Mouse (Mus musculus): ENCODE results near the gene Trim38. TPM values are rescaled to one million over a fixed set of nuclear protein-coding genes. Genes with fewer than 3 reads are reported as not detected.
"Not testable (repeated sequence)": the region's sequence is repeated elsewhere in the genome, so short reads cannot be mapped to it uniquely, and the experiment has no call there.

The Trim38 gene
- polyA plus RNA-seq, 1 experiment: not detected

DNA sequence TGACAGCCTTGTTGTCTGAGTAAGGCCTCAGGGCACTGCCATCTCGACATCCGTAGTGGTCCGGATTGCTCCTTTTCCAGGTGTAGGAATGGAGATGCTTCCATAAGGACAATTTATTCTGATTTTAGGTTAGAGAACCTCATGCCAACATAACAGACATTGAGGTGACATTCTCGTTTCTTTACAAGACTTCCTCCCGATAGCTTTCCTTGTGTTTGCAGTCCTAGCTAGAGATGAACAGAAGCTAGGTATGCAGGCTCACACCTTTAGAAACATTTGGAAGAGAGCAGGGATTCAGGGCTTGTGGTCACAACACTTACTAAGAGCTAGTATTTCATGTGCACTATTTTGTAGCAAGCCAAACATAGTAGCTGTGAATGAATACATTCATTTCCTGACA lies 26.5 kb upstream of the Trim38 start:
- no peak for TF ChIP-seq GATA1 (IDR thresholded peaks at IDR 0.05; ENCODE audit: low read length)

DNA sequence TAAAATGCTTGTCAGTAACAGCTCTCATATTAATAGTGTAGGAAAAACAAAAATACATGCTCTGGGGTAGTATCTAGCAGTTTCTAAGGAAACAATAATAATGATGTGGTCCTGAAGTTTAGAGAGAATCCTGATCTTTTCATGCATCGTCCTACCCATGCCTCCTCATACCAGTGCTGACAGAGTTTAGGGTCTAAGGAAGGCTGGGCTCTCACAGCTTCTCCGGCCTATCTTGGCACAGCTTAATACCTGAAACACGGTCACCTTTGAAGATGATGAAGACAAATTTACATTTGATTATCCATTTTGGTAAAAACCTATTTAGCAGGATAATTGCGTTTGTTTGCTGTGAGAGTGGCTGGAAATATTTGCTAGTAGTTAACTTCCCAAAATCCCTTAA lies 25.8 kb upstream of the Trim38 start:
- TF ChIP-seq GATA1 (IDR thresholded peaks at IDR 0.05; ENCODE audit: low read length): no peak

DNA sequence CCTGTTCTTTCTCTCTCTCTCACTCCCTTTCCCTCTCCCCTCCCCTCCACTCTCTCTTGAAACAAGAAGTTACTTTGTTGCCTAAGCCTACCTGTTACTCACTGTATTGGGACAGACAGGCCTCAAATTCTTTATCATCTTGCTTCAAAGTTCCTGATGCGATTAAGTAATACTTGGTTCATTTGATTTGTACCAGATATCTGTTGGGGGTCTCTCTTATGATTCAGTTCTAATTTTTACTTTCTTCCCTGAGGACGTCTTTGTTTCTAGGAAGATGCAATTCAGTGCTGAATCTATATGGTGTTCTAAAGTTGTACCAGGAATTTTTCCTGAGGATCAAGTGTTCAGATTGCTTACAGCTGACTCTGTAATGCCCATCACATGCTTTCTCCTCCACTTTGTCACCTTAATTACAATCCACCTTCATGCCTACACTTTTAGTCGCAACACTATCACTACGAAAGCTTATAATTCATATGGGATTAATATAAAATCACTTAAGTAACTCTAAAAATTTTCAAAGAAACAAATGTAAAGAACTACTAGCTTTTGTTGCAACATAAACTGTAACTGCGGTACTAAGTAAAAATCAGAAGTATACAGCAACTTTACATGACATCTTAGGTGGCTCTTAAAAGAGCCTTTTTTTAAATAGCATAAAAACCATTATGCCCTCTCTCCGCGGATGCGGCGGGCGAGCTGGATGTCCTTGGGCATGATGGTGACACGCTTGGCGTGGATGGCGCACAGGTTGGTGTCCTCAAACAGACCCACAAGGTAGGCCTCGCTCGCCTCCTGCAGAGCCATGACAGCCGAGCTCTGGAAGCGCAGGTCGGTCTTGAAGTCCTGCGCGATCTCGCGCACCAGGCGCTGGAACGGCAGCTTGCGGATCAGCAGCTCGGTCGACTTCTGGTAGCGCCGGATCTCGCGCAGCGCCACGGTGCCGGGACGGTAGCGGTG lies 25.0 kb upstream of the Trim38 start:
- no peak for TF ChIP-seq GATA1 (IDR thresholded peaks at IDR 0.05; ENCODE audit: low read length)

DNA sequence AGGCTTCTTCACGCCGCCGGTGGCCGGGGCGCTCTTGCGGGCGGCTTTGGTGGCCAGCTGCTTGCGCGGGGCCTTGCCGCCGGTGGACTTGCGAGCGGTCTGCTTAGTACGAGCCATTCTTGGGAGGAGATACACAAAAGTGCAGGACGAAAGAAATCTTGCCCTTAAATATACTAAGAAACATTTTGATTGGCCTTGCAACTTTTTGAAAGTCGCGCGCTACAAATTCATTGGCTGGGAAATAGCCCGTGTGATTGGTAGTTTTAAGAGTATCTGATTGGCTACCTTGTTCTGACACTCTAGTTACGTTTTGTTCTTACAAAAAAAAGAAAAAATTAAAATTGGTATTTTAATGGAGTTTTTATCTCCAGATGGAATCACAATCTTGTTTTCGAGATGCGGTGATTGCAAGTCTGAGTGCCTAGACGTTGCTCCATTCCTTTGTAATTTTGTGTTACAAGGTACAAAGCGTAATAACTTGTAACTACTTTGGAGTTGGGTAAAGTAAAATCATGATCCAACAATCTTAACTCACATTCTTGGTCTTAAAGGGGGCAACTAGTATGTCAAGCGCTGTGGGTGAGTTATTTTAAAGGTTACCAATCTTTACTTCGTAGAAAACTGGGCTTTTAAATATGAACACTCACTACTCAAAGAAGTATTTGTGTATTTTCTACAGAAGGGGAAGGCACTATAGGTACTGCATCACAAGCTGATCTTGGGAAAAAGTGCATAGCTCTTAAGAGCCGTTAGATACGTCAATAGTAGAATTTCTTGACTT lies 24.1 kb upstream of the Trim38 start, which contains the start of gene Hist1h3c:
Gene Hist1h3c (minus strand): TSS at position 222 of the 781 bp plus-strand sequence.
- TF ChIP-seq GATA1 (IDR thresholded peaks at IDR 0.05; ENCODE audit: low read length): no peak

DNA sequence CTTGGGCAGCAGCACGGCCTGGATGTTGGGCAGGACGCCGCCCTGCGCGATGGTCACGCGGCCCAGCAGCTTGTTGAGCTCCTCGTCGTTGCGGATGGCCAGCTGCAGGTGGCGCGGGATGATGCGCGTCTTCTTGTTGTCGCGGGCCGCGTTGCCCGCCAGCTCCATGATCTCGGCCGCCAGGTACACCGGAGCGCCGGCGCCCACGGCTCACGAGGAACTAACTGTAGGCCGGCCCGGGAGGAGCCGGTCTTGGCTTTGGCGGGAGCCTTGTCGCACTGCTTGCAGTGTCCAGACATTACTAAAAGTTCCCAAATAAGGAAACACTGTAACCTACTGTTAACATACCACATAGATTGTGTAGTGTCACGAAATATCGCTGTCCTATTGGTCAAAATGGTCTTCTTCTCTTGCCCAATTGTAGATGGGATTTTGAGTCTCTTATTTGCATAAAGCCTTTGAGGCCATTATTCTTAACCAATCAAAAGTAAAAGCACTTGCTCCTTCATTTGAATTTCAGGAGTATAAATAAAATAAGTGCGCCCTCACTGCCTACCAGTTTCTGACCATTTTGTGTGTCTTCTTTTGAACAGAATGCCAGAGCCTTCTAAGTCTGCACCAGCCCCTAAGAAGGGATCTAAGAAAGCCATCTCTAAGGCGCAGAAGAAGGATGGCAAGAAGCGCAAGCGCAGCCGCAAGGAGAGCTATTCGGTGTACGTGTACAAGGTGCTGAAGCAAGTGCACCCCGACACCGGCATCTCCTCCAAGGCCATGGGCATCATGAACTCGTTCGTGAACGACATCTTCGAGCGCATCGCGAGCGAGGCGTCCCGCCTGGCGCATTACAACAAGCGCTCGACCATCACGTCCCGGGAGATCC lies 23.3 kb upstream of the Trim38 start, which contains the start of gene Hist1h2bb:
Gene Hist1h2bb (plus strand): TSS at position 534 of the 880 bp plus-strand sequence.
- TF ChIP-seq GATA1 (IDR thresholded peaks at IDR 0.05; ENCODE audit: low read length): not testable (repeated sequence)

DNA sequence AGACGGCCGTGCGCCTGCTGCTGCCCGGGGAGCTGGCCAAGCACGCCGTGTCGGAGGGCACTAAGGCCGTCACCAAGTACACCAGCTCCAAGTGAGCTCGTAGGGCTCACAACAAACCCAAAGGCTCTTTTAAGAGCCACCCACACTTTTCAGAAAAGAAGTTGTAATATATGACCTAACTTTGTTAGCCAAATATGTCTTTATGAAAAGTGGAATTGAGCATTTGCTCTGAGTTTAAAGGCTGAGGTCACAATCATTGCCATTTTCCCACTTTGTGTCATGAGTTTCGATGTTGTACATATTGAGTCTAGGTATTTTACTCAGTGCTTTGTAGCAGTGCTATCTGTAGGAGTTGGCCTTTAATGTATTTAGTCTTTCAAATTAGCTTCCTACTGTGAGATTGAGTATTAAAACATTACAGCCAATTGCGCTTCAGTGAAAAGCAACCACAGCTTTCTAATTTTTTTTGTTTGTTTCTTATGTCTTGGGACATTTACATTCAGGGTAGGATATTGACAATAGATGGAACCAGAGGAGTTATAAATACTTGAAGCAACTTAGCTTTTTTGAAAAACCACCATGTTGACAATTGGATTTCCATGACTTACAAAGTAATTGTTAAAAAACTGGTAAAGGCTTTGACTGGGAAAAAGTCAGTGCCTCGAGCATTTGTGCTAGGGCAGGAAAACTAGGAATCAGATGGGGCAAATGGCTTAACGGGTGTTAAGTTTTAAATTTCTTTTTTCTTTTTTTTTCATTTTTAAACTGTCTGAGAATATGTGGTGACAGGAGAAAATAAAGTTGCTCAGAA lies 22.4 kb upstream of the Trim38 start:
- no peak for TF ChIP-seq GATA1 (IDR thresholded peaks at IDR 0.05; ENCODE audit: low read length)

DNA sequence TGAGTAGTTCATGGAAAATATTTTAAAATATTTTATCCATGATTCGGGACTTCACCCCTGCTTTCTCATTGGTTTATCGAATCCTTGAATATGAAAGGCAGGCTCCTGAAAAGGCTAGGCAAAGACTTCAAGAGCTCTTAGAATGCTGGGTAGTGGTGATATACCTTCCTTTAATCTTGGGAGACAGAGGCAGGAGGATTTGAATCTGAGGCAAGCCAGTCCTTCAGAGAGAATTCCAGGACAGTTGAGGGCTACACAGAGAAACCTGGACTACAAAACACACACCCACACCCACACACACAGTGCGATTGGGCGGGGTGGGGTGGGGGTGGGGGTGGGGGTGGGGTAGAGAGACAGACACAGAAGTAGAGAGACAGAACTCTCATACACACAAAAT lies 21.8 kb upstream of the Trim38 start:
- no peak for TF ChIP-seq GATA1 (IDR thresholded peaks at IDR 0.05; ENCODE audit: low read length)

DNA sequence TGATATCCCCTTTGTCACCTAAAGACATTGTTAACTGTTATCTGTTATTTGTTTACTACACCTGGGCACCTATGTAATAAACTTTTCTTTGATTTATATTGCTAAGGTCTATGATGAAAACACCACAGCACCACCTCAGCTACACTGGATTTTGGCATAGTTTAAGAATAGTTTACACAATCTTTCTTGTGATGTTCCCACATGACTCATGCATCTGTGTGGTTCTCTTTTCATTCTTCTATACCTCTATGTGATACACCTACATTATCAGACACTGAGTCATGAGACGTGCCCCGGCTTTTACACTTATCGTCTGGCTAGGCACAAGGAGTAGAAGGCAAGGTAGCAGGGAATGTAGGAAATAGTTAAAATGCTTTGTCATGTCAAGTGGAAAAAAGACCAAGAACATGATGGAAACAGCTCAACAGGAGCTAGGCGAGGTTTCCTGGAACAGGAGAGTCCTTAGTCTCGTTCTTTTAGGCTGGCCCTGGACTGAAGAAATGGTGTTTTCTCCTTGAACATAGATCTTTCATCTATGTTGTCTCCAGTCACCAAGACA lies 20.1 kb upstream of the Trim38 start:
- TF ChIP-seq GATA1 (IDR thresholded peaks at IDR 0.05; ENCODE audit: low read length): no peak

DNA sequence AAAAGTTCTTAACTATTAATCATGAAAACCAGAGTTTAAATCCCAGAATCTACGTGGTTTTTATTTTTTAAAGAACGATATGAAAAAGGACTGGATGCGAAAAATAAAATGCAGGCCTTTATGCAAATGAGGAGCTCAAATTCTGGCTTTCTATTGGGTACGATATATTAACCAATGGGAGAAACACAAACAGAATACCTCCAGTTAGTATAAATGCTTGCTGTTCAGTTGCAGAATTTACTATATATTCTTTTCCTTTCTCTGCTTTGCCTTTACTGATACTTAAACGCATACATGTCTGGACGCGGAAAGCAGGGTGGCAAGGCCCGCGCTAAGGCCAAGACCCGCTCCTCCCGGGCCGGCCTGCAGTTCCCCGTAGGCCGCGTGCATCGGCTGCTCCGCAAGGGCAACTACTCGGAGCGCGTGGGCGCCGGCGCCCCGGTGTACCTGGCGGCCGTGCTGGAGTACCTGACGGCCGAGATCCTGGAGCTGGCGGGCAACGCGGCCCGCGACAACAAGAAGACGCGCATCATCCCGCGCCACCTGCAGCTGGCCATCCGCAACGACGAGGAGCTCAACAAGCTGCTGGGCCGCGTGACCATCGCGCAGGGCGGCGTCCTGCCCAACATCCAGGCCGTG lies 18.8 kb upstream of the Trim38 start, which contains the start of gene Hist1h2ab:
Gene Hist1h2ab (plus strand): TSS at position 288 of the 639 bp plus-strand sequence.
- TF ChIP-seq GATA1 (IDR thresholded peaks at IDR 0.05; ENCODE audit: low read length): not testable (repeated sequence)

DNA sequence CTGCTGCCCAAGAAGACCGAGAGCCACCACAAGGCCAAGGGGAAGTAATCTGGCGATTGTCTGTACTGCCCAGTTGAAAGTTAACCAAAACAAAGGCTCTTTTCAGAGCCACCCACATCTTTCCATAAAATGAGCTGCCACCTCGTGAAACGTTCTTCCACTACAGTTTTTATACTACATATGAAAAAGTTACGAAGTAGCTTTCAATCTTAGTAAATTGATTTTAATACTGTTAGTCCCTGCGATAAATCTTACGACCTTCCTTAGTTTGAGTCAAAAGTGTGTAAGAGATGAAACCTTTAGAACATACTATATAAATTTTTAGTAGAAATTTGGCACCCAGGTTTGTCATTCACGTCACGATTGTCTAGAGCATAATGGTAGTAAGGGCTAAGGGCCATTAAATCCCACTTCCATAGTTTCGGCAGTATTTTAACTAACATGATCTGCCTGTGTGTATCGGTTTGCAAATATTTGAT lies 18.2 kb upstream of the Trim38 start:
- no peak for TF ChIP-seq GATA1 (IDR thresholded peaks at IDR 0.05; ENCODE audit: low read length)

DNA sequence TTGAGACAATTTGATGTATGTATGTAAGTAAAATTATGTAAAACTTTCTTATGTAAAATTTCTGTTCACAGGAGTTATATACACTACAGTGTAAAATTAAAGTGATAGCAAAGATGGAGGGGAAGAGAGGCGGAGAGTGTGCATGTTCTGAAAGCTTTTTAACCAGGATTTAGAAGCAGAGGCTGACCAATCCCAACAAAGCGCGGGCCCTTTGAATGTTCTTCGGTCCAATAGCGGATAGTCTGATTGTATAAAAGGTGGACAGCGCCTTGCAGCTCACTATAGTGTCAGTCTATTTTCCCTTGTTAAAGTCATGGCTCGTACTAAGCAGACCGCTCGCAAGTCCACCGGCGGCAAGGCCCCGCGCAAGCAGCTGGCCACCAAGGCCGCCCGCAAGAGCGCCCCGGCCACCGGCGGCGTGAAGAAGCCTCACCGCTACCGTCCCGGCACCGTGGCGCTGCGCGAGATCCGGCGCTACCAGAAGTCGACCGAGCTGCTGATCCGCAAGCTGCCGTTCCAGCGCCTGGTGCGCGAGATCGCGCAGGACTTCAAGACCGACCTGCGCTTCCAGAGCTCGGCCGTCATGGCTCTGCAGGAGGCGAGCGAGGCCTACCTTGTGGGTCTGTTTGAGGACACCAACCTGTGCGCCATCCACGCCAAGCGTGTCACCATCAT lies 17.5 kb upstream of the Trim38 start, which contains the start of gene Hist1h3b:
Gene Hist1h3b (plus strand): TSS at position 201 of the 675 bp plus-strand sequence.
- TF ChIP-seq GATA1 (IDR thresholded peaks at IDR 0.05; ENCODE audit: low read length): not testable (repeated sequence)

DNA sequence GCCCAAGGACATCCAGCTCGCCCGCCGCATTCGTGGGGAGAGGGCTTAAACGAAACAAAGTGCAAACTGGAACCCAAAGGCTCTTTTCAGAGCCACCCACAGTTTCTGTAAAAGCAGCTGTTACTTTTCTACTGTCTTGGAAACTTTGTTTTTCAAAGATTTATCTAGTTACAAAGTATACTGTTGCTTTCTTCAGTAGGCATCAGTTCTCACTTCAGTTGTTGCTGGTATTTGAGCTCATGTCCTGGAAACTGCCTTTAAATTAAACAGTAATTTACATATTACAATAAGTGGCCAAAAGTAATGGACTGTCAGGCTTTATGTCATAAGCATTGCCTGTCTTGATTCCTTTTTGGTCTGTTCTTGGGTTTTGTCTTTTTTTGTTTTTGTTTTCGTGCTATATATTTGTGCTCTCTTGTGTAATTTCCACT lies 17.0 kb upstream of the Trim38 start:
- no peak for TF ChIP-seq GATA1 (IDR thresholded peaks at IDR 0.05; ENCODE audit: low read length)

Measured in G1E-ER4 (cell line).